Mouse (Mus musculus) small intestine, adult 10 weeks (tissue): ENCODE data around the gene Insl5. TPM values are rescaled to one million over a fixed set of nuclear protein-coding genes. Genes with fewer than 3 reads are reported as not detected.

Source experiments
- polyA plus RNA-seq: library from polyadenylated mRNA; stranded (reverse); fragments of 350-450 nt; fragmentation: Illumina TruSeq; extraction: RNeasy Lipid Tissue Mini Kit (QIAGEN cat#74804); gene quantifications from one replicate; pipeline ENCODE4 v1.2.3, GENCODE M21; 2014; ENCODE audit warnings: low replicate concordance

Gene Insl5
- not detected for polyA plus RNA-seq

GRCm38 (mm10) chr4:103026621-103027020 is at the start of gene Insl5:
Gene Insl5, minus strand, starts transcription at chr4:103026842.

GRCm38 (mm10) chr4:102978440-102978839 is 48.2 kb downstream of the Insl5 start, which contains the start of gene Tctex1d1:
Gene Tctex1d1, plus strand, starts transcription at chr4:102978606.

Other genes with a start within 250 kb of the Insl5 start
- gene Tctex1d1, start 48.2 kb downstream of the Insl5 start, polyA plus RNA-seq: not detected
- gene Mier1, start 87.5 kb upstream of the Insl5 start, polyA plus RNA-seq: 130 TPM
- gene Wdr78, start 87.7 kb upstream of the Insl5 start, polyA plus RNA-seq: 1.4 TPM
- gene Slc35d1, start 188.3 kb upstream of the Insl5 start, polyA plus RNA-seq: 36.9 TPM